Mouse (Mus musculus) small intestine, adult 2 months (tissue): ENCODE results near the gene Wnt7a.

Experiments
- CTCF ChIP-seq: fragments of 200-500 bp; IDR thresholded peaks from 2 replicates; pipeline ENCODE4 v1.5.1; 2012; ENCODE audit warnings: low read depth, mild to moderate bottlenecking, control low read depth, inconsistent platforms, low read length, moderate library complexity, mixed read lengths; ENCODE audit not compliant: insufficient replicate concordance, insufficient read length; ENCODE audit errors: extremely low read depth
- POLR2A ChIP-seq: fragments of 200-500 bp; IDR thresholded peaks from 2 replicates; pipeline ENCODE4 v1.6.1; 2012; ENCODE audit warnings: low read depth, mild to moderate bottlenecking, control low read depth, inconsistent platforms, low read length, moderate library complexity

GRCm38 (mm10) chr6:91365480-91365879, 45.7 kb downstream of the Wnt7a start:
- no peak for TF ChIP-seq CTCF
- TF ChIP-seq POLR2A, result no peak
